Mouse (Mus musculus) kidney, postnatal 0 days (tissue): Measurements from ENCODE around the gene Klhl7. TPM values are rescaled to one million over a fixed set of nuclear protein-coding genes. Genes with fewer than 3 reads are reported as not detected.

ENCODE experiments used
- ATAC-seq: fragments of 200-750 bp; cut with Nextera tagmentation; replicated peaks from 2 replicates; pipeline ENCODE4 v1.8.0; 2017; ENCODE audit warnings: low read depth, moderate number of reproducible peaks, moderate TSS enrichment, moderate library complexity; ENCODE audit not compliant: low FRiP score
- DNase-seq: peaks from one replicate; pipeline ENCODE4 v3.0.0-alpha.2; 2016; ENCODE audit warnings: low spot score
- H3K27ac ChIP-seq: fragments of 300-500 bp; sonication (generic); 2 replicates; pipeline ENCODE4 v1.5.1; 2014; ENCODE audit warnings: mild to moderate bottlenecking
- H3K27me3 ChIP-seq: fragments of 300-500 bp; sonication (generic); 2 replicates; pipeline ENCODE4 v1.6.1; 2014; ENCODE audit warnings: low read length, mixed read lengths; ENCODE audit not compliant: insufficient read depth
- H3K36me3 ChIP-seq: fragments of 300-500 bp; sonication (generic); 2 replicates; pipeline ENCODE4 v1.6.1; 2014; ENCODE audit warnings: low read length, mixed read lengths; ENCODE audit not compliant: insufficient read depth
- H3K4me1 ChIP-seq: fragments of 300-500 bp; sonication (generic); replicated peaks from 2 replicates; pipeline ENCODE4 v1.6.1; 2014; ENCODE audit warnings: antibody characterized with exemption, low read length, mixed read lengths; ENCODE audit not compliant: insufficient read depth
- H3K4me2 ChIP-seq: fragments of 300-500 bp; sonication (generic); 2 replicates; pipeline ENCODE4 v1.6.1; 2014; ENCODE audit warnings: mild to moderate bottlenecking, low read length, moderate library complexity, mixed read lengths
- H3K4me3 ChIP-seq: fragments of 300-500 bp; sonication (generic); replicated peaks from 2 replicates; pipeline ENCODE4 v1.5.1; 2014; ENCODE audit warnings: low read depth, low read length
- H3K9ac ChIP-seq: fragments of 300-500 bp; sonication (generic); 2 replicates; pipeline ENCODE4 v1.6.1; 2014; ENCODE audit warnings: low read depth, low read length
- H3K9me3 ChIP-seq: fragments of 300-500 bp; sonication (generic); replicated peaks from 2 replicates; pipeline ENCODE4 v1.6.1; 2016; ENCODE audit warnings: low read length, inconsistent platforms, mixed read lengths
- CTCF ChIP-seq: IDR thresholded peaks from 2 replicates; pipeline ENCODE4 v1.5.1; 2016; ENCODE audit warnings: antibody characterized with exemption, low read depth, mild to moderate bottlenecking, moderate library complexity
- WGBS: fragments of 180-500 bp; shearing (Covaris S2); extraction: QIAGEN DNeasy Blood & Tissue Kit; methylation state at CpG from one replicate; pipeline ENCODE4 v1.1.7; 2014; 5-methylcytosine and 5-hydroxymethylcytosine counted together
- polyA plus RNA-seq: library from polyadenylated mRNA; unstranded; fragments of >200 nt; fragmentation: Nextera tagmentation; extraction: Ambion mirVana; gene quantifications from 2 replicates; pipeline ENCODE4 v1.2.1, GENCODE M21; 2015

Gene Klhl7
- polyA plus RNA-seq, 1 experiment from 2014 or later: 36.8 TPM

DNA sequence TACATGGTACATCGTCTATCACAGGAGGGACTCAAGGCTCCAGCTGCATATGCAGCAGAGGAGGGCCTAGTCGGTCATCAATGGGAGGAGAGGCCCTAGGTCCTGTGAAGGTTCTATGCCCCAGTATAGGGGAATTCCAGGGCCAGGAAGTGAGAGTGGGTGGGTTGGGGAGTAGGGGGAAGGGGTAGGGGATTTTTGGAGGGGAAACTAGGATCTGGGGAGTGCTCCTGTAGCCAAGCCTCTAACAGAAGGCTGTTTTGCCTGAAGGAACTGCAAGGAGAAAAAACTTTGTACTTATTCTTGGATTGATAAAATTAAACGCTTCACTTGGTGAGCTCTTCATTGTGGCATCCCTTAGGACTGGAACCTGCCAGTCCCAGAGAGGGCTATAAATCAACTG, 39.5 kb upstream of the Klhl7 start:
- H3K4me3 ChIP-seq: no peak overlapping the region
- TF ChIP-seq CTCF: no peak
- no peak overlapping the region for H3K9ac ChIP-seq
- H3K9me3 ChIP-seq: no peaks in the 10 kb centered on the region
- no peaks in the 10 kb centered on the region for H3K27me3 ChIP-seq
- no peak overlapping the region for H3K27ac ChIP-seq
- 48% methylated on average over 3 of the region's 3 CpGs for WGBS
- no peaks in the 10 kb centered on the region for H3K36me3 ChIP-seq
- no peaks in the 10 kb centered on the region for H3K4me1 ChIP-seq
- no peak for DNase-seq
- no peak overlapping the region for H3K4me2 ChIP-seq
- no peak for ATAC-seq

DNA sequence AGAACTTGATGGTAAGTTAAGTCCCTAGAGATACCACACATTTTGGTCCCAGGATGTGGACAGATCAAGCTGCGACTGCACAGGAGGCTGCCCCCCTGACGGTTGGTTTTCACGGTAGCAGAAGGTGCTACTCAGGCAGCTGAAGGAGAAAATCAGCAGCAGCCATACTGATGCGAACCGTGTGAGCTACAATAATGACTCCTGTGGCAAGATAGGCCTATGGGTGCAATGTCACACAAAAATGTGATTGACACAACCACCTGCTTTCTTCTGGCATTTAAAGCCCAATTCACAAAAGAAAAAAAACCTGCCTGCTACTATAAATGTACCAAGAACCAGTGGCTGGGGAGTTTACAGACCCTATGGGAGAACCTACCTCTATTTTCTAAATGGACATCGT, 37.4 kb upstream of the Klhl7 start:
- WGBS: 85% methylated on average over 6 of the region's 6 CpGs
- H3K4me2 ChIP-seq: no peak overlapping the region
- DNase-seq (no peak), ATAC-seq (no peak)
- TF ChIP-seq CTCF: no peak
- no peaks in the 10 kb centered on the region for H3K4me1 ChIP-seq
- no peaks in the 10 kb centered on the region for H3K27me3 ChIP-seq
- H3K9me3 ChIP-seq: no peaks in the 10 kb centered on the region
- no peak overlapping the region for H3K4me3 ChIP-seq
- no peak overlapping the region for H3K9ac ChIP-seq
- no peaks in the 10 kb centered on the region for H3K36me3 ChIP-seq
- H3K27ac ChIP-seq: no peak overlapping the region

GRCm38 (mm10) chr5:24063545-24063944, 36.9 kb upstream of the Klhl7 start:
- Histone ChIP-seq H3K27me3 (no peaks in the 10 kb centered on the region), H3K36me3 (no peaks in the 10 kb centered on the region), H3K9me3 (no peaks in the 10 kb centered on the region), H3K27ac (no peak overlapping the region), H3K4me1 (no peaks in the 10 kb centered on the region), H3K4me2 (no peak overlapping the region), H3K4me3 (no peak overlapping the region), H3K9ac (no peak overlapping the region)
- 56% methylated on average over 4 of the region's 4 CpGs for WGBS
- DNase-seq: no peak
- no peak for ATAC-seq
- TF ChIP-seq CTCF: no peak

DNA sequence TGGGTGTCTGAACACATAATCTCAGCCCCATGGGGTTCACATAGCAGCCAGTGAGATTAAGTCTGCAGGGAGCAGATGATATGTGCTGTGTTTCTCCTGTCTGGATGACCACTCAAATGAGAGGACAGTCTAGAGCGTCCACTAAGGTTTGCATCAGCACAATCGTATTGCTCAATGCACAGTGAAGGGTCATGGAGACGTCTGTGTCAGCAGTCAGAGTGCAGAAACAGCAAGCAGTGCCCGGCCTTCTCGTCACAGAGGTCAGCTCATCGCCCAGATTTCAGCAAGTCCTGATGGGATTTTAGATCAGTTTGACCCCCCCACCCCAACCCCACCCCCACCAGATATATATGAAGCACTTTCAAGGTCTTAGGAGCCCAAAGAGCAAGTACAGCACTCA, 31.4 kb upstream of the Klhl7 start:
- no peaks in the 10 kb centered on the region for H3K4me1 ChIP-seq
- no peaks in the 10 kb centered on the region for H3K36me3 ChIP-seq
- no peak overlapping the region for H3K4me3 ChIP-seq
- H3K4me2 ChIP-seq: no peak overlapping the region
- no peak for ATAC-seq
- H3K9ac ChIP-seq: no peak overlapping the region
- 78% methylated on average over 6 of the region's 6 CpGs for WGBS
- H3K27me3 ChIP-seq: no peaks in the 10 kb centered on the region
- no peak overlapping the region for H3K27ac ChIP-seq
- H3K9me3 ChIP-seq: no peaks in the 10 kb centered on the region
- no peak for DNase-seq
- TF ChIP-seq CTCF: no peak

DNA sequence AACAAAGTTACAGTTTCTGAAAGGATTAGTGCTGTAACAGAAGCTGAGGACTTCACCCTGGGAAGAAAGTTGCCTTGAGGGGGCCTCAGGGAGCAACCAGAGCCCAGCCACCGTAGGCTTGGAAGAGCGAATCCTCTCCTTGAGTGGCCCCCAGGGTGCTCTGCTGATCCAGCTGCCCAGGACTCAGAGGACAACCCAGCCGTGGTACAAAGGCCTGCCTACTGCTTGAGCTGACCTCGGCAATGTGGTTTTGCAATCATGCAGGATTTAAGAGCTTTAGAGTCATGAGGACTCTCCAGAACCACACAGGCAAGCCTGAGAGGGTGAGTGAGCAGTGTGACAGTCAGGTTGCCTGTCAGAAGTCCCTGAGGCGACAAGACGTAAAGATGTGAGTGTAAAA, 28.4 kb upstream of the Klhl7 start:
- no peaks in the 10 kb centered on the region for H3K9me3 ChIP-seq
- 68% methylated on average over 6 of the region's 6 CpGs for WGBS
- peaks cover 5% of the 10 kb centered on the region; the same call in 1 of the 2 replicates for H3K4me1 ChIP-seq
- H3K4me3 ChIP-seq: no peak overlapping the region
- H3K4me2 ChIP-seq: no peak overlapping the region
- no peak for TF ChIP-seq CTCF
- H3K36me3 ChIP-seq: no peaks in the 10 kb centered on the region
- H3K27me3 ChIP-seq: no peaks in the 10 kb centered on the region
- DNase-seq: no peak
- no peak for ATAC-seq
- H3K27ac ChIP-seq: no peak overlapping the region
- H3K9ac ChIP-seq: no peak overlapping the region

GRCm38 (mm10) chr5:24076986-24077718, 23.3 kb upstream of the Klhl7 start:
- peak; percentile 66 for ATAC-seq
- H3K27ac ChIP-seq: no peak overlapping the region
- H3K27me3 ChIP-seq: no peaks in the 10 kb centered on the region
- peak; percentile 78 for TF ChIP-seq CTCF
- peak overlapping the region; percentile 43 for H3K4me2 ChIP-seq
- peaks cover 8% of the 10 kb centered on the region; the same call in 1 of the 2 replicates for H3K4me1 ChIP-seq
- no peaks in the 10 kb centered on the region for H3K36me3 ChIP-seq
- H3K9ac ChIP-seq: 0 out of 2 replicates have a peak overlapping the region, but pooled peaks have one; percentile 27
- 0 out of 2 replicates have a peak overlapping the region, but pooled peaks have one; percentile 4 for H3K4me3 ChIP-seq
- no peaks in the 10 kb centered on the region for H3K9me3 ChIP-seq
- DNase-seq: peak; percentile 91
- 3% methylated on average over 15 of the region's 15 CpGs for whole genome bisulfite sequencing
